Mouse (Mus musculus): ENCODE measurements around the gene Lctl. TPM values are rescaled to one million over a fixed set of nuclear protein-coding genes. Genes with fewer than 3 reads are reported as not detected.
A peak's percentile ranks its signal among the peaks of the same experiment; 100 is the strongest.
"Not testable (repeated sequence)": the region's sequence is repeated elsewhere in the genome, so short reads cannot be mapped to it uniquely, and the experiment has no call there.

The Lctl gene
- total and polyA plus RNA-seq, 3 experiments = 0.54 TPM; not detected in 2

- no peak for TF ChIP-seq JUND (IDR thresholded peaks at IDR 0.05; ENCODE audit: low read depth, low read length)
- TF ChIP-seq CTCF (IDR thresholded peaks at IDR 0.05 in 2 of 3, conservative IDR thresholded peaks at IDR 0.05 in 1 of 3; ENCODE audit: control insufficient read depth in 1 of 3, insufficient read depth in 1 of 3, low read depth in 2 of 3, low read length in 3 of 3, poor library complexity in 1 of 3, severe bottlenecking in 1 of 3) = peak; percentile 10 to 25 (median 11); a peak in 3 of 6 replicates
- TF ChIP-seq POLR2AphosphoS5 (IDR thresholded peaks at IDR 0.05; ENCODE audit: borderline replicate concordance, low read depth, low read length) = peak; percentile 41; the same call in 1 of the 2 replicates
- no peak for TF ChIP-seq TAL1 (IDR thresholded peaks at IDR 0.05; ENCODE audit: low read length)
- TF ChIP-seq TBP (IDR thresholded peaks at IDR 0.05; ENCODE audit: low read depth, low read length) = 0 out of 2 replicates have a peak, but pooled peaks have one; percentile 13
- no peak for TF ChIP-seq TCF12 (IDR thresholded peaks at IDR 0.05; ENCODE audit: low read depth, low read length)
- TF ChIP-seq MYB (IDR thresholded peaks at IDR 0.05; ENCODE audit: low read depth, low read length) = no peak; the same call in 1 of the 2 replicates
- TF ChIP-seq EP300 (IDR thresholded peaks at IDR 0.05; ENCODE audit: low read depth in 1 of 2, low read length in 2 of 2) = 0 out of 4 replicates have a peak, but pooled peaks of 1 of the 2 experiments have one; percentile 11
- TF ChIP-seq GATA1 (IDR thresholded peaks at IDR 0.05; ENCODE audit: low read depth, low read length) = no peak
- TF ChIP-seq ETS1 (IDR thresholded peaks at IDR 0.05; ENCODE audit: low read depth, low read length) = no peak
- no peak for TF ChIP-seq GABPA (IDR thresholded peaks at IDR 0.05; ENCODE audit: low read depth, low read length)
- TF ChIP-seq ZNF384 (IDR thresholded peaks at IDR 0.05; ENCODE audit: low read depth, low read length) = no peak
- no peak for TF ChIP-seq MAFK (IDR thresholded peaks at IDR 0.05; ENCODE audit: borderline replicate concordance, low read depth, low read length)
- TF ChIP-seq HCFC1 (IDR thresholded peaks at IDR 0.05; ENCODE audit: low read depth, low read length) = peak; percentile 83
Measured at GRCm38 (mm10) chr9:64178974-64179646, 62.2 kb downstream of the Lctl start, which contains the start of gene Snapc5 (continued).

GRCm38 (mm10) chr9:64183295-64183694, 66.3 kb downstream of the Lctl start:
- not testable (repeated sequence) for H3K9ac ChIP-seq (ENCODE audit: control insufficient read depth, low read depth, low read length, poor library complexity, severe bottlenecking); H3K27ac ChIP-seq (ENCODE audit: control insufficient read depth, low read depth, low read length); H3K4me1 ChIP-seq (ENCODE audit: control insufficient read depth in 1 of 2, insufficient read depth in 2 of 2, low read length in 2 of 2); H3K36me3 ChIP-seq (ENCODE audit: control insufficient read depth in 1 of 2, insufficient read depth in 2 of 2, low read length in 2 of 2); H3K9me3 ChIP-seq (replicated peaks; ENCODE audit: insufficient read depth, low read length); H3K4me3 ChIP-seq (ENCODE audit: control insufficient read depth in 1 of 2, insufficient read depth in 1 of 2, low read depth in 2 of 2, low read length in 2 of 2); H3K79me2 ChIP-seq (ENCODE audit: control insufficient read depth, insufficient read depth, low read length, poor library complexity); H3K27me3 ChIP-seq (ENCODE audit: control insufficient read depth in 1 of 2, insufficient read depth in 2 of 2, low read length in 2 of 2)
- peak; percentile 70 for DNase-seq (ENCODE audit: low read depth, low spot score)
- TF ChIP-seq EP300 (IDR thresholded peaks at IDR 0.05; ENCODE audit: low read depth in 1 of 2, low read length in 2 of 2) = peak; percentile 19 to 32; a peak in 3 of 4 replicates
- TF ChIP-seq MYC (IDR thresholded peaks at IDR 0.05; ENCODE audit: low read depth, low read length) = peak; percentile 81; the same call in 1 of the 2 replicates
- TF ChIP-seq TAL1 (IDR thresholded peaks at IDR 0.05; ENCODE audit: low read length) = peak; percentile 63
- peak; percentile 53 for TF ChIP-seq ZNF384 (IDR thresholded peaks at IDR 0.05; ENCODE audit: low read depth, low read length)
- 0 out of 2 replicates have a peak, but pooled peaks have one; percentile 19 for TF ChIP-seq TCF12 (IDR thresholded peaks at IDR 0.05; ENCODE audit: low read depth, low read length)
- peak; percentile 19; the same call in 1 of the 2 replicates for TF ChIP-seq ETS1 (IDR thresholded peaks at IDR 0.05; ENCODE audit: low read depth, low read length)
- peak; percentile 56 for TF ChIP-seq MAX (IDR thresholded peaks at IDR 0.05; ENCODE audit: low read length)
- peak; percentile 38; the same call in 1 of the 2 replicates for TF ChIP-seq MXI1 (IDR thresholded peaks at IDR 0.05; ENCODE audit: low read depth, low read length)
